Mouse (Mus musculus) heart, adult 18-20 months (tissue): ENCODE measurements at regions not wholly inside any gene's neighbourhood (a gene's known extent, or its start where the extent isn't known, plus 50 kb on each side); places are given as distances from the start of the nearest gene placed in this dataset.

Experiments
- DNase-seq, 2 experiments: peaks; one replicate each; pipeline ENCODE4 v3.0.0; 2021 to 2022; ENCODE audit warnings: mixed read lengths in 1 of 2

GRCm38 (mm10) chr8:103493932-103494493 lies 607.4 kb upstream of the Cdh5 start:
- DNase-seq, result no peak

DNA sequence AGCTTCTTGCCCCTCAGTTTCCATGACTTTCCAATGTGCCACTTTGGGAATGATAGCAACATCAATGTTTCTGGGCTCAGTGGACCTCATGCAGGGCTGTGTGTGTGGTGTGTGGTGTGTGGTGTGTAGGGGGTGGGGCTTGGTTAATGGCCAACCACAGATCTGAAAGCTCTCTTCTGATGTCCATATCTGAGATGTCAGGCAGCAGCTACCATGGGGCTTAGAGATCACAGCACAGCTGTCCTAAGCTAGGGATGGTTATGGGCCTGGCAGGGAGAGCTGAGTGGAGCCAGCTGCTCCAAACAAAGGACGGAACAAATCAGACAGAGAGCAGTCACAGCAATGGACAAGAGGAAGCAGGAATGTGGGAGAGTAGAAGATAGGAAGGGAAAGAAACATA lies 606.8 kb upstream of the Cdh5 start:
- no peak for DNase-seq

- DNase-seq, result no peak
Observed at GRCm38 (mm10) chr8:103501328-103501727, 600.1 kb upstream of the Cdh5 start.

DNA sequence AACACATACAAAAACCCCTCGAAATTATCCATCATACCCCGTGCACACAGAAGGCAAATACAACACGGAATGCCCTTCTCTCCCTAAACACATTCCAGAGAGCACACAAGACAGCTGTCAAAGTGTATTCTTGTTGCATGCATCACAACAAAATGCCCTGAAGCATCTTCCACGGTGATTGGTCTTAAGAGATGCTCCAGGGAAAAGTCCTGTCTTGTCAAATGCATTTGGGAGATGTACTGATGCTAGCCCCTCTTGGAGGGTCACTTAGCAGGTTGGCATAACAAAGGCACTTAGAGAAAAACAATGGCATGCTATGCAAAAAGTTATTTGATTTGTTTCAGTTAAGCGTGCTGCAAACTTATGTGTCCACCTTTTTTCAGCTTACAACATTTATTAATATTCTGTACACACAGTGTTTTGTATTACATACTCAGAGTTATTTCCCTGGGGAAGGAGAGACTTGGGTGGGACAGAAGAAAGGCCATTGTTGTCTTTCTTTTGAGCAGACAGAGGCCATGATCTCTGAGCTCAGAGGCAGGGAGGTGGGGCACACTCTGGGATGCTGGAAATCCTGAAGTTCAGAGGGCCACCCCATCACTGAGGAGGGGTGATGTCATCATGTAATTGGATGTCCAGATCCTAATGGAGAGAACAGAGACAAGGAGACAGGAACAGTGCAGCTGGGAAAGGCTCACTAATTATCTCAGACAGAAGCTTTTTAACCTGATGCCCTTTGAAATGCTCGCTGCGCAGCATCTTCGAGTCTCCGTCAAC lies 598.2 kb upstream of the Cdh5 start:
- DNase-seq, result no peak

DNA sequence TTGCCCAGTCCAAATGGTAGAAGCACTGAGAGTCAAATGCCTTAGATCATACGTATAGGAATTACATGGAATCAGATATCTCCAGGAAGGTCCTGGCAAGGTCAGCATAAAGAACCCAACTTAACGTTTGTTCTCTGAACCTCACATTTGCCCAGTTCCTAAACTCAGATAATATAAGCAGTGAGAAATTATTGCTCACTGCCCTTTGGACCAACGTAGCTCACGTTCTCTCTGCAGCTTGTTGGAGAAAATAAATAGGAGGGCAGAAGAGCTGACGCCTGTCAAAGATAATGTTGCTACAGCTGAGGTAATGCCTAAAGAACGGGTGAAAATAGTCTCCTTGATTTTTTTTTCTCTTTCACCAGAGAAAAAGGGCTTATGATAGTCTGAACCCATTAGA lies 595.1 kb upstream of the Cdh5 start:
- no peak for DNase-seq

DNA sequence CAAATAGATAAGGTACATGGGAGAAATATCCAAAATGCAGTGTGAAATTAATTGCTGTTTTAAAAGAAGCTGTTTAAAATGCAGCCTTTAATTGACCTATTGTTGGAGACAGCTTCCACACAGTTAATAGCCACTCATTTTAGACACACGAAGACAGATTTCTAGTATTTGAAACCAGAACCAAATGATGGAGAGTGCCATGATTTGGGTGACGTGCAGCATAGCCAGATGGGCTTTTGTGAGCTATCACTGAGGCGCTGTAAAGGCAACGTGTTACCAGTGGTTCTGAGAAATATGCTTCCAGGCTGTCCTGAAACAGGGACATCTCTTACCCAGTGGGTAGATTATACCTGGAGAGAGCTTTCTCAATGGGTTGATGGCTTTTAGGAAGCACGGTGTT lies 594.4 kb upstream of the Cdh5 start:
- no peak for DNase-seq

- DNase-seq, result no peak
Observed at GRCm38 (mm10) chr8:103520141-103520866, 581.1 kb upstream of the Cdh5 start.

GRCm38 (mm10) chr8:103530903-103531302 lies 570.5 kb upstream of the Cdh5 start:
- no peak for DNase-seq

GRCm38 (mm10) chr8:103534971-103535370 lies 566.5 kb upstream of the Cdh5 start:
- DNase-seq, result no peak

- DNase-seq, result peak; percentile 2 to 4
Observed at GRCm38 (mm10) chr8:103536856-103537255, 564.6 kb upstream of the Cdh5 start.

GRCm38 (mm10) chr8:103541954-103542353 lies 559.5 kb upstream of the Cdh5 start:
- no peak for DNase-seq

- DNase-seq, result peak; percentile 9 to 15
Observed at GRCm38 (mm10) chr8:103551916-103552535, 549.4 kb upstream of the Cdh5 start.

DNA sequence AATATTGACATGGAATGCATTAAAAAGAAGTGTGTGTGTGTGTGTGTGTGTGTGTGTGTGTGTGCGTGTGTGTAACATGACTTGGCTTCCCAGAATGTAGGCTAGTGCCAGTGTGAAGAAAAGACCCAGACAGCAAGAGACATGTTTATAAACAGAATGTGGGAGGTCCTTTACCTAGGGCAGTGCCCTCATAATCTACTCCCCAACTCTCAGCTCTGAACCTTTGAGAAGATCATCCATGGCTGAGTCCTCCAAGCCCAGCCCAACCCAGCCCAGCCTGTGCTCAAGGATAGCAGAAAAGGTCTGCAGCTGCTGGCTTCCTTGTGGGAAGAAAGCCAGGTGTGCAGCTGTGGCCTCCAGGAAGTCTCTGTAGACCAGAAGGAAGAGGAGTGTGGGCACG lies 539.8 kb upstream of the Cdh5 start:
- no peak for DNase-seq

DNA sequence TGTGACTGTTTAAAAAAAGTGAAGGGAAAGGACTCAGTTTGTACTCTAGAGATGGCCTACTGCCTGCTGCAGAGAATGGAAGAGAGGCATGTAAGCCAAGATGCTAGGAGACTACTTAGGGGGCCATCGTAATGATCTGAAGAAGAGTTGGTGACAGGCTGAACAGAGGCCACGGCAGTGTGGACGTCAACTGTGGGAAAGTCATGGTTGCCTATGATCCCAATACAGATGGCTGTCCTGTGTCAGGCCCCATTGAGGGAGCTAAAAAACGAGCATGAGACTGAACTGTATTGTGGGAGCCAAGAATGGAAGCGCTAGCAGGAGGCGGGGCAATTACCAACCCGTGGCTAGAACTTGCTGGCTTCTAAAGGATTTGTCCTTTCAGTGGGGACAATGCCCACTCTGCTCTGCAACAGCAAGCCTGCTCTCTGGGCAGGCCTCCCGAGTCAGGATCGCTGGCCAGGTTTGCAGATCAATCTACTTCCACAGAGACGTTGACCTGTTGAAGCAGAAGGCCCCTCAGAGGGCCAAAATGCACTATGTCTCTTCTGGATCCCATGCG lies 530.5 kb upstream of the Cdh5 start:
- no peak for DNase-seq

DNA sequence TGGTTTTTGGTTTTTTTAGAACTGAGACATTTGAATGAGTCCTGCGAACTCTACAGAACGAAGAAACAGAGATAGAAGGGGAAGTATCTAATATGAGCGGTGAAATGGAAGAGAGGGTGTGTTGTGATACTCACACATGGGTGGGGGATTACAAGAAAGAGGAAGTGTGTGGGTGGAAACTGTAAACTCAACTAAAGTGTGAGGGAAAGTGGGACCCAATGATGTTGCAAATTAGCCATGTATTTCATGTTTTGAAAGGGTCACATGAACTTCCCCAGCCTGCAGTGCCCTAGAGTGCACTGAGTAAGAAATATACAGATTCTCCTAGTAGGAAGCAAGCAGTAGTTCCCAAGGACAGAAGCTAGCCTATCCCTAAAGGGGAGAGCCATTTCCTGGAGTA lies 524.3 kb upstream of the Cdh5 start:
- DNase-seq, result peak in 1 of 2 experiments; percentile 3

- DNase-seq, result no peak
Observed at GRCm38 (mm10) chr8:103578006-103578405, 523.4 kb upstream of the Cdh5 start.

GRCm38 (mm10) chr8:103608291-103608690 lies 493.1 kb upstream of the Cdh5 start:
- no peak for DNase-seq

GRCm38 (mm10) chr8:103623781-103624434 lies 477.5 kb upstream of the Cdh5 start:
- no peak for DNase-seq

DNA sequence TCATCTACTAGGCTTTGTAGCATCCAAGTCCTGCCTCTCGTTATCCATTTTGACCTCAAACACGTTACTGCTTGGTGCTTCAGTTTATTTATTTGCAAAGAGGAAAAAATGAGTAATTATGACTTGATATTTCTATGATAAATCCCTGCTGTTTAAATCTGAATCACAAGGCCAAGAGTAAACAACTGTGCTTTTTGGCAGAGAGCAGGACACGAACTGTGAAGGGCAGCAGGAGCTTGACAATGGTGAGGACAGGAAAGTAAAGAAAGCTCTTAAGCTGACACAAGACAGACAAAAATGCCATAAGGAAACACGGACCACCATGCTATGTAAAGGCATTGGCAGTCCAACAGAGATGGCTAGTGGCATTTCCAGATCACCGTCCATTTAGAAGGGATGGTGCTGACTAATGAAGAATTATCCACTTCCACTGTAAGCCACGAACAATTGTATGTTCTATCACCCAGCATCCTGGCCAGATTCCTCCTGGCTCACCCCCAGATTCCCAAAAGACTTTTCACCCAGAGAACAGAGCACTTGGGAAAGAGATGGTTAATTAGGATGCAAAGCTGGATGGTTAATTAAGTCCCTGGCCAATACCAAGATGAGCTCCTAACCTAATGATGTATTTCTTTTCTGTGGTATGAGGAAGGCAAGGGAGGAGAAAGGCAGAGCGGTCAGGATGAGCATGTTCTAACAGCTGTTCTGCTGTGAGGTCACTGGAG lies 476.1 kb upstream of the Cdh5 start:
- no peak for DNase-seq

DNA sequence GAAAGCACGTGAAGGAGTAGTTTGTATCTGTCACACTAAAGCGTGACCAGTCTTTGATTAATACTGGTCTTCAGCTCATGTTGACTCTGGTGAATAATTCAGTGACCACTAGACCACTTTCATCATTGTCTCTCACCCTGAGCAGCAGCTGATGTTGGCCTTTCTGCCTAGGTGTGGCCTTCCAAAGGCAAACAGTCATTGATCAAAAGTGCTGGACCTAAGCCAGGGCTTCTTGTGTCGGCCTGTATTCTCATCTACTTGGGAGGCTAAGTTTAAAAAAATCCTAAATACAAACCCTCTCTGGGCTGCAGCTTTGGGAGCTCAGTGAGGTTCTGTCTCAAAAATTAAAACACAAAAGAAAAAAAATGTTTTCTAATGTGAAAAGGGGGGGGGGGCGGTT lies 475.0 kb upstream of the Cdh5 start:
- DNase-seq, result no peak

- DNase-seq, result no peak
Observed at GRCm38 (mm10) chr8:103632543-103632942, 468.9 kb upstream of the Cdh5 start.
